Mouse (Mus musculus): ENCODE results near the gene Cacna1c.

Cacna1c gene

DNA sequence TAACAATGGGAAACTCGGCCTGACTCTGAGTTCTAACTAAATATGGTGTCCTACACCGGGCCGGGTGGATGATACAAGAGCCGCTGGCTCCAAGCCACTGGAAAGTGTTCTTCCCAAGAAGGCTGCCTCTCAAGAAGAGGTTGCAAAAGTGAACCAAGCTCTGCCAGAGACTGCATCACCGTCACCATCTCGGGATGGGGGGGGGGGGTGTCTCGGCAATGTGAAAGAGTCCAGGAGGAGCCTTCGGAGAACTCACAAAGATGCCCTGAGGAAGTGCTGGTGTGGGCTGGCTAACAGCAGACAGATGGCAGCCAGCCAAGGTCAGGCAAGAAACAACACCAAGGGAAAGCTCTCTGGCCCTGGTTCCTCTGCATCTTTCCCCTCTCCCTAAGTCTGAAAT lies 107.0 kb downstream of the Cacna1c start:
- DNase-seq, result peak; percentile 61

DNA sequence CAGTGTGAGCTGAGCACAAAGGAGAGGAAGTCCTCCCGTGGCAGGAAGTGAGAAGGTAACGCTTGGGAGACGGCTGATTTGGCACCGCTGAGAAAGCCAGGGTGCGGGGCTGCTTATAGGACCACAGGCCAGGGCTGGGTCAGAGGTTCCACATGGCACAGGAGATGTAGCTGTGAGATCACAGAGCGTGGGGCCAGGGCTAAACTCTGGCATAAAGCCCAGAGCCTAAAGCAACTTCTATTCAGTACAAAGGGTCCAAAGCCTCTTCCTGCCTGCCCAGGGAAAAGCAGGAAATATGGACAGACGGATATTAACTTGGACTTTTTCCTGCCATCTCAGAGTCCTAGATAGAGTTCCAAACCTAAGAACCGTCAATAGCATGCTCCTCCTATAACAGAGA lies 107.8 kb downstream of the Cacna1c start:
- DNase-seq, result no peak

DNA sequence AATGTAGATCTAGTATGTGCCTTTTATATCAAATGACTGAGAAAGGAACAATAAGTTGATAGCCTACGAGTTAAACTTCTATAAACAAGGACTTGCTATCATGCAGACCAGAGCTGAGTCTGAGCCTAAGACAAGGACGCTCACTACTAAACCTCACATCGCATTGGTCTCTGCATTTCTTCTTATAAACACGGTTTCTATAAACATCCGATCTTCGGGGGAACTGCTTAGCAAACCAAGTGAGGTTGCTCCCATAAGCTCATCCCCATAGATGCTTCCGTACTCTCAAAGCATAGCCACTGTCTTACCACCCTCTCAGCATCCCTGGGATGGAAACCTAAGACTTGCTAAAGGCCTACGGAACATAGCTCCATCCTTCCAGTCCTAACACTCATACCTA lies 108.3 kb downstream of the Cacna1c start:
- no peak for DNase-seq

DNA sequence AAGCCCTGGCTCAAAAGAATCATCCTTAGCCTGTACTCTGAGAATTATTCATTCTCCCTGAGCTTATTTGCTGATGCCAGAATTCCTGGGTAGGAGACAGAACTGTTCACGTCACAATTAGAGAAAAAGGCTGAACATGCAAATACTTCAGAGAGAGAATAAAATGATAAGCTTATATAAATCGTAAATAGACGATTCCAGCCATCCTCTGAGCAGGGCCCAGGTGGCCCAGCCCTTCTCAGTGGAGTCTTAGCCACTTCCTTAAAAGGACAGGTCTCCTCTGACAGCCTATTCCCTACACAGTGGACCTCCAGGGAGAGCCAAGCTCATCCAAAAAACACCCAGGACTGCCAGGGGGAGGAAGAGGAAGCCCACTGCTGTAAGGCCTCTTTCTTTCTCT lies 110.4 kb downstream of the Cacna1c start:
- DNase-seq, result no peak

DNA sequence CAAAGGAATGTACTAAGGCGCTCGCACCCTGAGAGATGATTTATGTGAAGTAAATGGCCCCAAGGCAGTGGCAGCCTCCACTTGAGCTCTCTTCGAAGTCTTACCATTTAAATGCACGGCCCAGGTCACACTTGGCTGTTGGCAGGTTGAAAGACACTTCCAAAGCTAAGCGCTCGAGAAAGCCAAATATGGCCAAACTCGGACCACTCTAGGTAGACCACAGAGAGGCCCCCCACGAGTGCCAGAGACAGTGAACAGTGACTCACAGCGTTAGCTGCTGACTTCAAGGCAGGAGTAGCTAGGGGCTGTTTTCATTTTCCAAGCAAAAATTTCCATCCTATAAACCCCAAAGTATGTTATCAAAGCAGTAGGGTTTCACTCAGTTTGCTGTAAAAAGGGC lies 111.7 kb downstream of the Cacna1c start:
- DNase-seq, result no peak

DNA sequence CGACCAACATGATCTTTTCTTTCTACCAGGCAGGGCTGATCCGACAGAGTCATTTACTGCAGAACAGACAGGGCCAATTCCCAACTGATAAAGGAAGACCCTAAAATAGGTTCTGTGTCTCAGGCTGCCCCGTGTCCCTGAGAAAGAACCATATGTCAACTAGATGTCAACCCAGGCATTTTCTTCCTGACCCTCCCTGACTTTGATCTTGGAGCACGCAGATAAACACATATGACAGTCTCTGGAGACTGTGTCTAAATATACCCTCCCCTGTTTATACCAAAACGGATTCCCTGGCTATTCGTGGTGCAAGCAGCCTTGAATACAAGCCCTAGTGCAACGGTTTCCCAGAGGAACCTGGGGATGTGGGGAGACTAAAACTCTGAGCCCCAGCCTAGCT lies 112.7 kb downstream of the Cacna1c start:
- no peak for DNase-seq

DNA sequence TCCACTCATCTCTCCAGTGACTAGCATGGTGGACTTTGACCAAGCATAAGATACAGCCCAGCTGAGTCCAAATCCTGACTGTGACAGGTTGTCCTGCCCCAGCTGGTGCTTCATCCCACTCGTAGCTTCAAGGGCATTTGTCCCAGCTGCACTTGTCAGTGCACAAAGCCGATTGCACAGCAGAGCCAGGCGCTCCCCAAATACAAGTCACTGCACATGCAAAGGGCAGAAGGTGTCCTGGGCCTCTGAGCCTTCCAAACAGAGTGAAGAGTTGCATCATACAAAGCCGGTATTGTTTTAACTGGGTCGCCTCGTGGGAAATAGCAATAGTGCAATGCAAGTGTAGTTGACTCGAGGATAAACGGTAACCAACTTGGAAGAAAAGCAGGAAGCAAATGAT lies 113.6 kb downstream of the Cacna1c start:
- DNase-seq, result no peak

DNA sequence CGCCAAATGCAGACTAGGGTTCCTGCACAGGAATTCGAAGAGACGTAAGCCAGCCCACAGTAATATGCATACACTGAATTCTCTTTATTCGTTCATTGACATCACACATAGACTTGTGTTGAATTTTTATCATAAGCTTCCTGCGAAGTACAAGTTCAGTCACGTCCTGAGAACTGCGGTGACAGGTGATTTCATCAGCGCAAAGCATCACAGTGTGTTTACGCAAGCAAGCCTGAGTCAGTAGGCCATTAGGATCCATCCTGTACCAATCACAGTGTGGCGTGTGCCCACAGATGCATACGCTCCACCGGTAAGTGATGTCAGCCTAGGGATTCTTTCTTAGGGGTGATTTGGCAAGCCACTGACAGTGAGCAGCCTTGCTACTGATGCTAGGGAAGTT lies 114.6 kb downstream of the Cacna1c start:
- no peak for DNase-seq

DNA sequence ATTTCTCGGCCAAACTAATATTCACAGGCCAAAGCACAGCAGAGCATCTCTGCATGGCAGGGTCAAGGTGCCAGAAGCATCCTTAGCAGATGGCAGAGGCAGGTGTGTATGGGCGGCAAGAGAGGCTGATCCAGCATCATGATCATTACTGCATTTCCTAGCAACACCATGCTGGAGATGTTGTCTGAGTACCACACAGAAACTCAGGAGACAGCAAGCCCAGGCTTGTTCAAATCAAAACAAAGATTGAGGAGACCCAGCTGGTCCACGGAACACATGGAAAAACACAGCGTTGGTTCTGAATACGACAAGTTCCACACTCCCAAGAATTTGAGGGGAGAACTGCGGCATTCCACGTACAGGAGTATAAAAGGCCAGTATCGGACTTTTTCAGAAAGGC lies 116.6 kb downstream of the Cacna1c start:
- peak; percentile 28 for DNase-seq

DNA sequence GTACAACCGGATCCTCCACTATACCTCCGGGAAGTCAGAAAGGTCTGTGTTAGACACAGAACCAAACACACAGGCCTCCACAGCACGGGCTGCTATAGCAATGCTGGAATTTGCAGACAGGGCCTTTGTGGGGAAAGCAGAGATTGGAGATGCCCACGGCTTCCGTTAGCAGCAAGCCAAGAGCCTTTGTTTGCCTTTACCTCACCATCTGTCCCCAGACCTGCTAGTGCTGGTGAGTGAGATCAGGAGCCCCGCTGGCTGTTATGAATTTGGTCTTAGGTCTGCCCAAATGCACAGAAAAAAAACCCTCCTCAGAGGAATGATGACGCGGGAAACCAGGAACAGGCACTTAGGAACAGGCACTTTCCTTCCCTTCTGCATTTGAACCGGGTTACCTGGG lies 117.3 kb downstream of the Cacna1c start:
- DNase-seq, result no peak

DNA sequence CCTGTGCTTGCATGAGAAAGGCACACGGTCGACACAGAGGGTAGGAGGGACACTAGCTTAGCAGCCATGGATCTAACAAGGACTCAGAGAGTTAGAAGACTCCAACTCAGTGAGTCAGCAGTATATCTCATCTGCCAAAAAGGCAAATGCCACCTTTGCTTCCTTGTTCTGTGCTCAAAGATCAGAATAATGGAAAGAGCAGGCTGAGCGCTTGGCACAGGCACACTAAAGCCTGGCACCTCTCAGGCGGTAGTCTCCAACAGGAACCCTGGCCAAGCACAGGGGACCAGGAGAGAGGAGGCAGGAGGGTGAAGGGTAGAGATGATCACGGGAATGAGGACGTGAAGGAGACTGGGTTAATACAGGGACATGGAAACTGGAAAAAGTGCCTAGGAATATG lies 119.0 kb downstream of the Cacna1c start:
- no peak for DNase-seq

DNA sequence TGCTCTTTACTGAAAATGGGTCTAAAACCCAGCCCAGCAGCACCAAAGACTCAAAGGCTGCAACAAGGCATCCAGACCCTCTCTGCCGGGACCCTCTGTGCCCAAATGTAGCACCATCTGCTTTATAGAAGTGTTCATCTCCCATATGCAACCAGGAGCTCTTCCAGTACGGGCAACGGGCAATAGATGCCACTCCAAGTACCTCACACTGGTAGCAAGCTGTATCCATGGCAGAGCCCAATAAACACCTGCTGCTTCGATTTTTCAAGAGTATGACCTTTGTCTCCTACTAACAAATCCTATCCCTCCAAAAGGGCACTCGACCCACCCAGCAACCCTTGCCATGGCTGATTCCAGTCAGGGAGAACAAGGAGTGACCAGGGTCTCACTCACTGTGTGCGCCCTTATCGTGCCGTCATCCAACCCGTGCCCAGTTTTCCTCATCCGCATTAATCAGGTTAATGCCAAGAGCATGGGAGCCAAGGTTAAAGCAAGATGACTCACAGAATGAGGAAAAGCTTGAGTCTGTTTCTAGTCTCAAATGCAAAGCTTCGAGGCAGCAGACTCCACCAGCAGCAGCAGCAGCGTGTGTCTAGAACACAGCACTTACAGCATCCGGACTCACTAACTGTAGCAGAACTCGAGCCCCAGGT lies 122.7 kb downstream of the Cacna1c start:
- no peak for DNase-seq

DNA sequence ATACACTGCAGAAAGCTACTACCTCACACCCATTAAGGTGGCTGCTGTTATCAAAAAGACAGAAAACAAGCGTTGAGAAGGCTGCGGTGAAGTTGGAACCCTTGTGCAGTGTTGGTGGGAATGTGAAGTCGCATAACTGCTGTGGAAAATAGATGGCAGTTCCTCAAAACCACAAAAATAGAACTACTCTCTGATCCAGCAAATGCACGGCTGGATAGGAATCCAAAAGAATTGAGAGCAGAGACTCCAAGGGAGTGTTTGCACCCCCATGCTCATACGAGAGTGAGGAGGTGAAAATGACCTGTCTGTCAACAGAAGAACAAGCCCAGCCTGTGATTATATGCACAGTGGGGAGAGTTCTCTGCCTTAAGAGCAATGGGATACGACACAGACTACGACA lies 123.4 kb downstream of the Cacna1c start:
- DNase-seq, result no peak

DNA sequence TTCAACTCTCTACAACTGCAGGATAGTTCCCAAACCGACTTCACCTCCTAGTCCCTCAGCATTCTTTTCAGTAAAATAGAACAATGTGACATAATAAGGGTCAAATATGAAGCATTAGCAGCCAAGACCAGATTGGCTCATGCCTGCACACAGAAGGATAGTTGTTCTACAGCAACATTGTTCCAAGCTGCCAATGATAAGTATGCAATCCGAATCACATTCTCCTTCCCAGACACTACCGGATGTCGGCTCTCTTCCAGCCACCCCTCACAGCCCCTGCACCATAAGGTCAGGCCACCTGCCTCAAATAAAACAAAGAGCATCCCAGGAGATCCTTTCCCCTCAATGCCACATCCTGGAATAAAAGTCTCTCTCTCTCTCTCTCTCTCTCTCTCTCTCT lies 125.4 kb downstream of the Cacna1c start:
- DNase-seq, result no peak

DNA sequence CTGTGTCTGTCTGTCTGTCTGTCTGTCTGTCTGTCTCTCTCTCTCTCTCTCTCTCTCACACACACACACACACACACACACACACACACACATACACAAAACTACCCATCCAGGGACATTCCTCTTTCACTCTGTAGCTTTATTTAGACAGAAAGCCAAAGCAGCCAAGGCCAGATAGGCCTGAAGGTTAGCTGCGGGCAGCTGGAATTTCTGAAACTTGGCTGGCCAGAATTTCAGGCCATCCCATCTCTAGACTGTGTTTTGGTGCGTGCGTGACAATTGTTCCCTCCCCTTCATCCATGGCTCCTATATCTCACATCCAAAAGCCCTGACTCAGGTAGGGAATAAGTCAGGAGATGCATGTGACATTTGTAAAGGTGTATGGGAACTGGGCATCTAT lies 125.9 kb downstream of the Cacna1c start:
- DNase-seq, result no peak

DNA sequence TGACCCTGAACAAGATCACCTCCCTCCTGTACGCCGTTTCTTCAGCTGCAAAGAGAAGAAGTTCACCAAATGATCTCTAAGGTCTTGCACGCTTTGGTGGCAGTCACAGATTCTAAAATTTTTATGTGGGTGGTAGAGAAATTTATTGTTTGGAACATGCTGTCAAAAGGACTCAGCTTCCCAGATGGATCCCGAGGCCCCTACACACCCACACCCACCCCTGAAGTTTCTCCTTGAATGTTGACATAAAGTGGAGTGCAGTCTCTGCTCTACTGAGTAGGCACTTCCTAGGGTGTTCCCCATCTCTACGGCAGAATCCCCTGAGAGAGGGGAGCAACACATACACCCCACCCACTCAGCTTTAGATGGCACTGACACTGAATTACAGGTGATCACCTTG lies 127.1 kb downstream of the Cacna1c start:
- no peak for DNase-seq

DNA sequence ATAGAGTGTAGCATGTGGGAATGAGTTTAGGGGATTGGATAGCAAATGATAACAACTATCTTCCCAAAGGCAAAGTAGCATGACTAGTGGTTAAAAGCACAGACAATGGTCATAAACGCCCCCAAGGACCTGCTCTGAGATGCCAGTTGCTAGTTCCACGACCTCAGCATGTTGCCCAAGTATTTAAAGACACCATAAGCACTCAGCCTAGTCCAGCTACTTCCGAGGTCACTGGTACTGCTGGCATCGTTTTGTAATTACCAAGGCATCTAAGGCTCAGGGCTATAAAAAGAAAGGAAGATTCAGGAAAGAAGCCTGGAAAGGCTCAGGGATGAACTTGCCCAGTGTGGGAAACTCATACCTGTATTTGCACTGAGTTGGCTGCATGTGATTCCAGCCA lies 127.6 kb downstream of the Cacna1c start:
- DNase-seq, result no peak

DNA sequence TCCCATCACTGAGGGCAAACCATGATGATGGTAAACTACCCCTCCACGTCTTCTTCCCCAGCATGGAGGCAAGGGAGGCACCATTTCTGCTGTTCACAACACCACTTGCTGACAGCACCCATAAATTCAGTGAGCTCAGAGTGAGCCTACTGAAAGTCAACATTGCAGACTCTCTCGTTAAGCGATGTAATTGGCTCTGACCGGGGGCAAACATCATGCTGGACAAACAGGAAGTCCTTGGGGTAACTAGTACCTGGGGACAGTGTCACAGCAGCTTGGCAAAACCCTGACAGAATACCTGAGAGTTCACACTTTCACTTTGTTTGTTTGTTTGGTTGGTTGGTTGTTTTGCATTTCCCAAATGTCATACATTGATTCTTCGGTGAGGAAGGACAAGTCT lies 131.3 kb downstream of the Cacna1c start:
- DNase-seq, result no peak

DNA sequence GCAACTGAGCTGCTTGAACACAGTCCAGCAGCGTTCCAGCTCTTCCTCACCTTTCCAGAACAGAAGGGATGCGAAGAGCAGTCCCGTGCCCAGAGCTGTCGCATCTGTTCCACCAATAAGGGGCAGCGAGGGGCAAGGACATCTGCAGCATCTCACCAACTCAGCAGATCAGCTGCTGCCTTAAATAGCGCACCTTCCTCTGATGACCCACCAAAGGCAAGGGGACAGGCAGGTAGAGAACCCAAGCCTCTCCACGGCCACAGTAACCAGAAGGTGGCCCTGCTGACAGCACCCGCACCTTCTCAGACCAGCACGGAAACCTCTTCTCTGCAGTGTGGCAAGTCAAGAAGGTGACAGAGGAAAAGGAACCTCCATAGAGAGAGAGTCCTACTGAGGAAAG lies 131.8 kb downstream of the Cacna1c start:
- DNase-seq, result no peak

DNA sequence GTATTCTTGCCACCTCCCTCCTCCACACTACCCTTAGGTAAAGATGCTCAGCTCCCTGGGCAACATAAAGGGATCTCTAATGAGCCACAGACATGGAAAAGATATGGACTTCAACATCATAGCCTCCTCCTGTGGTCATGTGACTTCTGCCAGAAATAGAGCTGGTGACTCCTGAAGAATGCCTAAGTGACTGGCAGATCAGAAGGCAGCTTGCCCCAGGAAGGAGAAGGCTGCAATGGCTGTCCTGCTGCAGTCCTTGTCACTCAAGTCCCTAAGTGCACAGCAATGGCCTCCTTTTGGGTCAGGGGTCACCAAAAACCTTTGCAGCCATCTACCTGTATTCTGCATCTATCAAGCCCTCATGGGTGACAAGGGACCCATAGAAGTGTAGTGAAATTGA lies 133.5 kb downstream of the Cacna1c start:
- no peak for DNase-seq

DNA sequence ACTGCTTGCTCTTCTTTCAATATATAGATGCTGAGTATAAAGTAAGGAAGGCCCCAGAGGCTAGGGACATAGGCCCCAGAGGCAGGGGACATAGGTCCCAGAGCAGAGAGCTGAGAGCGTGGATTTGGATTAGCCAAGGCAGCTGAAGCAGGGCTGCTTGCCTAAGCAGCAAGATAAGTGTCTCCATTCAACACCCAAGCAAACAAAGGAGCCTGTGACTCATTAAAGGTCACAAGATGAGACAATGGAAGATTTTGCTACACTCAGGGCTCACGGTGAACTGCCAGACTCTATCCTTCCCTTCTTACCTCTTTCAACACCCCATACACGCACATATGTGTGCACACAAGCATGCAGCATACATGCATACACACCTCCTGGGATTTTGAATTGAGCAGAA lies 137.3 kb downstream of the Cacna1c start:
- DNase-seq, result no peak

DNA sequence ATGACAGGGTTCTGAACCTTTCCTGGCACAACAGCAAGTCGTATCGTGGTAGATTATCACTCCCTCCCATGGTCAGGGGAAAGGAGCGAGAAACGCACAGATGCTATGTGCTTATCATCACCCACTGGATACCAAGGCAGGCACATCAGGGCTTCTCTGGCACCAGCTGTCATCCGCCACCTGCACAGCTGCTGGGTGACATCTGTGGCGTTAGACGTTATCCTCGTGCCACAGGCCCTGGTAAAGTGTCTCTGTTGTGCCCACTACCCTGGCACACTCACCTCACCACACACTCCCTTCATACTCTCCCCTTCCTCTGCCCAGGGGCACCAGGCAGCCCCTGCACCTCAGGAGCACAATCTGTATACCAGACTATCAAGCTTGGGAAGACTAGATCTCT lies 137.8 kb downstream of the Cacna1c start:
- no peak for DNase-seq

DNA sequence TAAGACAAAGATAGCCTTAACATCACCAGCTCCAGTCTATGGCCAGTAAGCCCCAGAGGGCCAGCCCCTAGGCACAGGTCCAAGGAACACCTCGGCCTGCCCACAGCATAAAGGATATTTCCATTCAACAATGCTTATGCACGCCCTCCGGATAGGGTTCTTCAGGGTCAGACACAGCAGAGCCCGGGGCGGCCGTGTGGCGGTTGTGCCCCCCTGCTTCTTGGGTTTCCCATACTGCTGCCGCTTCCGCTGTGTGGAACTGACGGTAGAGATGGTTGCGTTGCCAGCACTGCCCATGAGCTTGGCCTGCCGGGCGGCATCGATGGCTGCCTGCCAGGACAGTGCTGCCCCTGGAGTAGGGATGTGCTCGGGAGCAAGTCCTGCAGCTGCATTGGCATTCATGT lies 139.1 kb downstream of the Cacna1c start:
- peak; percentile 12 for DNase-seq

DNA sequence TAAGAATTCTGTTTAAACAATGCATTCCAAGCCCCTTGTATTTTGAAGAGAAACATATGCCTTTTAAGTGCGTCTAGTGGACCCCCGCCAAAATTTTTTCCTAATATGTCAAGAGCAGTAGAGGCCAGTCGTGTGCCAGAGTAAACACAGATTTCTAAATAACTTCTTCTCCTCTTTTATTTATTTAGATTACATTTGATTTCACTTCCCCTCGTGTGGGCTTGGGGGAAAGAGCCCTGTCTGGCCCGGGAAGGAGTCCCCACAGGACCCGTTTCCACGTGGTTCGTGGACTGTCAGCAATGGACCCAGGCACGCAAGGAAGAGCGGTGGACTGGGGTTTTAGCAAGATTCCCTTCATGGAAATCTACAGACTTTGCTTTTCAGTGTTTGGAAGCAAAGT lies 143.4 kb downstream of the Cacna1c start:
- peak; percentile 70 for DNase-seq

DNA sequence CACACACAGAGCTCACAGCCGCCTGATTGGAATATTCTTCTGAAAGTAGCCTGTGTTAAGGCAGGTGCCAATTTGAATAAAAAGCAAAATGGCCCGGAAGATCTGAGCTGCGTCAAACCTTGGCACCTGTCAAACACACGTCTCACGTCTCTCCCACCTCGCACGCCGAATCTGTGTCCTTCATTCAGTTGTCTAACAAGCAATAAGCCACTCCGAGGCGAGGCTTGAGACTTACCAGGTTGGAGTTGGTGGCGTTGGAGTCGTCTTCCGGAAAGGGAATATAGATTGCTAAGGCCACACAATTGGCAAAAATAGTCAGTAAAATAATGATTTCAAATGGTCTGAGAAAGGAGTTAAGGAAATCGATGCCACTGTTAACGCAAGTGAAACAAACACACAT lies 143.9 kb downstream of the Cacna1c start:
- peak; percentile 13 for DNase-seq

DNA sequence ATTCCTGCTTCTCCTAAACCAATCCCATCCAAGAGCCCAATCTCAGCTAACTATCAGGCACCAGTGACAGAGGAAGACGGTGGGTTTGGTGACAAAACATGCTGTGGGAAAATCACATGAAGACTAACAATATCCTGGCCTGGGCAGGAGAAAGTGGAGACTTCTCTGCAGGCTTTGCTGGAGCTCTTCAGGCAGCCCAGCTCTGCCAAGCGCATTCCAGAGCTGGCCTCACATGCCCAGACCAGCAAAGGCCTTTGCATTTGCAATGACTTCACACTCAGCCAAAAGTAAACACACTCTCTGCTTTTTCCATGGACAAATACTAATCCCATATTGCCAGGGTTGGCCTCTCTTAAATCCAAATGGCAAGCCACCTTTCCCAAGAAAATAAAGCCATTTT lies 144.5 kb downstream of the Cacna1c start:
- no peak for DNase-seq

Data from kidney, postnatal 10 days (tissue).